ENCODE assay signal across 8 mouse cellular contexts in the genomic region with DNA sequence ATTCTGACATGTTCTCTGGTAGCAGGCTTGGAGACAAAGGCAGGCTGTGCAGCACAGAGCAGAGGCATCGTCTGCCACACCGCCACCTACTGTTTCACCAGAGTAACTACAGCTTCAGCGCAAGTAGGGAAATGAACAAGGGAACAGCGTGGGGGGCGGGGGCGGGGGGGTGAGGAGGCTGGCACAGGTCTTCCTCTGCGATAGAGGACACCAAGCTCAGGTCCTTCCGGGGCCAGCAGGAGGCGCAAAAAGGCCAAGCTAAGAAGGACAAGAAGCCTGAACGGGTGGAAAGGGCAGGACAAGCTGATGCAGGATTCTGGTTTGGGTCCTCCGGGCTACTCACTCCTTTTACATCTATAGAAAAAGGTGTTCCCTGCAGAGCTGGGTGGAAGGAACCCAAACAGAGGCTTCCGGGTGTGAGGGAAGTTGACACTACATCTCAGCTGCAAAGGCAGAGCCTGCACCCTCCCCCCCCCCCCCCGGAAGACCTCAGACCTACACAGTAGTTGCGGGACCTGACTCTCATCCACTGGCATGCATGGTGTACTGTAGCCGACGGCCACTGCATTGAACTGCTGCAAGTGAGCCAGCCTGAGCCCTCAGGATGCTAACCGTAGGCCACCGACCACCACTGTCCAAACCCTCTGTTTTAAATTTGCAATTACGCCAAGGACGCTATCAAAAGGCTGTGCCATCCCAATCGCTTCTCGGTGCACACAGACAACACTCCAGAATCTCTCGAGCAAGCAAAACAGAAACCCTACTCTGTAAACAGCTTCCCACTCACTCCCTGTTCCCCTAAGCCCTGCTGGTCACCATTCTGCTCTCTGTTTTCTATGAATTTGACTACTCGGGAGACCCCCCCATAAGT.
DNase-seq lines count a peak whose midpoint lies in the region; ATAC-seq and TF ChIP-seq lines count a peak whose summit lies in the region.

No protein-coding gene starts in this region.

- no peaks in the 10 kb centered on the region for H3K4me1 ChIP-seq in ES-E14 (ENCODE audit: control insufficient read depth in 2 of 2, insufficient read depth in 2 of 2, low read length in 2 of 2, poor library complexity in 1 of 2)
- H3K4me1 ChIP-seq in forebrain, embryonic 14.5 days (ENCODE audit: control insufficient read depth, insufficient read depth, low read length), result peaks cover 10% of the 10 kb centered on the region
- peaks cover 6% of the 10 kb centered on the region; the same call in 1 of the 2 replicates for H3K4me1 ChIP-seq in lung, embryonic 15.5 days

- no peaks in the 10 kb centered on the region for H3K9me3 ChIP-seq in ES-E14 (ENCODE audit: control insufficient read depth, insufficient read depth, low read depth, low read length)
- H3K9me3 ChIP-seq in forebrain, embryonic 14.5 days (replicated peaks; ENCODE audit: control insufficient read depth, low read length), result no peaks in the 10 kb centered on the region
- H3K9me3 ChIP-seq in lung, embryonic 15.5 days, result no peaks in the 10 kb centered on the region

- WGBS in forebrain, embryonic 14.5 days, result 7% methylated on average over 24 of the region's 24 CpGs
- WGBS in lung, embryonic 15.5 days, result 7% methylated on average over 24 of the region's 24 CpGs

- H3K4me3 ChIP-seq in ES-E14 (ENCODE audit: insufficient read depth in 1 of 2, low read depth in 1 of 2, low read length in 2 of 2, poor library complexity in 1 of 2, severe bottlenecking in 1 of 2), result peak overlapping the region in 1 of 2 experiments; percentile 32; a peak in 2 of 4 replicates
- peak overlapping the region; percentile 27 for H3K4me3 ChIP-seq in forebrain, embryonic 14.5 days (ENCODE audit: low read depth, low read length)
- peak overlapping the region; percentile 39 for H3K4me3 ChIP-seq in lung, embryonic 15.5 days

- no peaks in the 10 kb centered on the region for H3K36me3 ChIP-seq in ES-E14 (ENCODE audit: control insufficient read depth, insufficient read depth, low read length, poor library complexity, severe bottlenecking)
- no peaks in the 10 kb centered on the region for H3K36me3 ChIP-seq in forebrain, embryonic 14.5 days (ENCODE audit: control insufficient read depth, insufficient read depth, low read length)
- H3K36me3 ChIP-seq in lung, embryonic 15.5 days, result no peaks in the 10 kb centered on the region

- no peaks in the 10 kb centered on the region for H3K27me3 ChIP-seq in forebrain, embryonic 14.5 days (replicated peaks; ENCODE audit: control insufficient read depth, insufficient read depth, low read length)
- H3K27me3 ChIP-seq in lung, embryonic 15.5 days, result no peaks in the 10 kb centered on the region

- ATAC-seq in forebrain, embryonic 14.5 days, result peak; percentile 92
- peak; percentile 90 for ATAC-seq in lung, embryonic 15.5 days (ENCODE audit: borderline replicate concordance, extremely low read depth, low FRiP score, low TSS enrichment)

- in situ Hi-C loops in ES-E14 (cut with MboI; ENCODE audit: low sequenced_read_pairs in 2 of 2, unreplicated experiment in 2 of 2), result no loop called here

- peak; percentile 43 for DNase-seq in ES-E14 (ENCODE audit: low read depth, low spot score)
- peak; percentile 3 for DNase-seq in c-Kit-positive CD71-positive TER-119-positive erythroid progenitor cells, embryonic 14.5 days (ENCODE audit: low spot score)
- peak; percentile 89 for DNase-seq in forebrain, embryonic 14.5 days (ENCODE audit: low spot score)
- DNase-seq in heart, postnatal 4 days, result peak; percentile 66
- DNase-seq in layer of hippocampus, adult 8-10 months (ENCODE audit: low spot score in 2 of 2), result peak; percentile 42 to 49
- DNase-seq in ovary, postnatal 36 days (ENCODE audit: low spot score), result peak; percentile 75
- peak; percentile 78 for DNase-seq in thymus, postnatal 4 days

- no peak overlapping the region for H3K9ac ChIP-seq in ES-E14 (ENCODE audit: insufficient read depth, low read depth, low read length, poor library complexity, severe bottlenecking)
- peak overlapping the region; percentile 56 for H3K9ac ChIP-seq in forebrain, embryonic 14.5 days (ENCODE audit: low read length)
- no peak overlapping the region; the same call in 1 of the 2 replicates for H3K9ac ChIP-seq in lung, embryonic 15.5 days

- H3K4me2 ChIP-seq in forebrain, embryonic 14.5 days (ENCODE audit: low read length), result peak overlapping the region; percentile 54
- H3K4me2 ChIP-seq in lung, embryonic 15.5 days, result peak overlapping the region; percentile 76

- no peak overlapping the region for H3K27ac ChIP-seq in ES-E14 (ENCODE audit: insufficient read depth, low read depth, low read length, poor library complexity, severe bottlenecking)
- H3K27ac ChIP-seq in forebrain, embryonic 14.5 days (ENCODE audit: low read depth, low read length), result peak overlapping the region; percentile 33; the same call in 1 of the 2 replicates
- H3K27ac ChIP-seq in lung, embryonic 15.5 days, result no peak overlapping the region

TF ChIP-seq in ES-E14, 5 proteins besides CTCF, POLR2A, EP300 and RAD21:
- TF ChIP-seq ZC3H11A (IDR thresholded peaks at IDR 0.05; ENCODE audit: borderline replicate concordance, low read depth, low read length) (no peak), ZNF384 (IDR thresholded peaks at IDR 0.05; ENCODE audit: low read depth, low read length) (no peak)
TF ChIP-seq in ES-E14: peak in this region for 0.

Comparison
In these comparisons a context has a peak if more than half of its experiments do, and no peak if none do; other contexts are left out.
1. DNase-seq: peak in every context shown above with its lines; median percentile 89 in forebrain, embryonic 14.5 days; 78 in thymus, postnatal 4 days; 75 in ovary, postnatal 36 days; 66 in heart, postnatal 4 days; 46 in layer of hippocampus, adult 8-10 months; 43 in ES-E14; 3 in c-Kit-positive CD71-positive TER-119-positive erythroid progenitor cells, embryonic 14.5 days.